Mouse (Mus musculus): Measurements from ENCODE around the gene Smyd1. TPM values are rescaled to one million over a fixed set of nuclear protein-coding genes. Genes with fewer than 3 reads are reported as not detected.

Smyd1 gene
- polyA plus RNA-seq, 1 experiment from 2014 or later: 0.48 TPM

Small RNA genes lying within 50 kb of the gene (microRNA-seq; reads per million reads assigned to microRNA genes)
- 26.4 reads per million, percentile 40 among the genes with 10 or more reads in this experiment for gene Mir8112

Other genes with a start within 250 kb of the Smyd1 start
- gene Thnsl2, start 177.8 kb downstream of the Smyd1 start, polyA plus RNA-seq (2015; fragmentation: Nextera tagmentation; extraction: Ambion mirVana): 3.4 and 4.0 TPM in 2 replicates
- gene Fabp1, start 122.4 kb downstream of the Smyd1 start, polyA plus RNA-seq (2015; fragmentation: Nextera tagmentation; extraction: Ambion mirVana): not detected in 2 replicates
- 15.0 and 17.0 TPM in 2 replicates for gene Krcc1, start 50.6 kb downstream of the Smyd1 start, polyA plus RNA-seq (2015; fragmentation: Nextera tagmentation; extraction: Ambion mirVana)
- not detected in 2 replicates for gene Cd8b1, start 555 bp upstream of the Smyd1 start, polyA plus RNA-seq (2015; fragmentation: Nextera tagmentation; extraction: Ambion mirVana)
- not detected in 2 replicates for gene Cd8a, start 51.2 kb upstream of the Smyd1 start, polyA plus RNA-seq (2015; fragmentation: Nextera tagmentation; extraction: Ambion mirVana)
- gene Rmnd5a, start 118.4 kb upstream of the Smyd1 start, polyA plus RNA-seq (2015; fragmentation: Nextera tagmentation; extraction: Ambion mirVana): 7.0 and 8.1 TPM in 2 replicates
- 22.0 and 23.0 TPM in 2 replicates for gene Rnf103, start 171.7 kb upstream of the Smyd1 start, polyA plus RNA-seq (2015; fragmentation: Nextera tagmentation; extraction: Ambion mirVana)
- gene Chmp3, start 221.6 kb upstream of the Smyd1 start, polyA plus RNA-seq (2015; fragmentation: Nextera tagmentation; extraction: Ambion mirVana): 57.9 and 58.1 TPM in 2 replicates

All from midbrain, embryonic 16.5 days (tissue).